Mouse (Mus musculus) forebrain, embryonic 12.5 days (tissue): ENCODE measurements around the gene Usp39. TPM values are rescaled to one million over a fixed set of nuclear protein-coding genes. Genes with fewer than 3 reads are reported as not detected.
A peak's percentile ranks its signal among the peaks of the same experiment; 100 is the strongest.

Experiments used
- ATAC-seq: fragments of 200-750 bp; cut with Nextera tagmentation; 2 replicates; pipeline ENCODE4 v1.8.0; 2017; ENCODE audit warnings: moderate TSS enrichment; ENCODE audit not compliant: low FRiP score
- H3K27ac ChIP-seq: fragments of 300-500 bp; sonication (generic); 2 replicates; pipeline ENCODE4 v1.5.1; 2016; ENCODE audit warnings: mild to moderate bottlenecking
- H3K27me3 ChIP-seq: fragments of 300-500 bp; sonication (generic); 2 replicates; pipeline ENCODE4 v1.6.1; 2016; ENCODE audit warnings: mild to moderate bottlenecking
- H3K36me3 ChIP-seq: fragments of 300-500 bp; sonication (generic); replicated peaks from 2 replicates; pipeline ENCODE4 v1.6.1; 2016; ENCODE audit warnings: mild to moderate bottlenecking
- H3K4me1 ChIP-seq: fragments of 300-500 bp; sonication (generic); 2 replicates; pipeline ENCODE4 v1.6.1; 2016
- H3K4me2 ChIP-seq: fragments of 300-500 bp; sonication (generic); 2 replicates; pipeline ENCODE4 v1.6.1; 2016; ENCODE audit warnings: mild to moderate bottlenecking, moderate library complexity
- H3K4me3 ChIP-seq: fragments of 300-500 bp; sonication (generic); replicated peaks from 2 replicates; pipeline ENCODE4 v1.5.1; 2016; ENCODE audit warnings: mild to moderate bottlenecking
- H3K9ac ChIP-seq: fragments of 300-500 bp; sonication (generic); 2 replicates; pipeline ENCODE4 v1.6.1; 2016; ENCODE audit warnings: mild to moderate bottlenecking
- H3K9me3 ChIP-seq: fragments of 300-500 bp; sonication (generic); 2 replicates; pipeline ENCODE4 v1.6.1; 2016
- WGBS: fragments of 180-500 bp; shearing (Covaris S2); methylation state at CpG from one replicate; pipeline ENCODE4 v1.1.7; 2016; 5-methylcytosine and 5-hydroxymethylcytosine counted together
- polyA plus RNA-seq: library from polyadenylated mRNA; unstranded; fragments of >200 nt; fragmentation: Nextera tagmentation; extraction: Ambion mirVana; gene quantifications from 2 replicates; pipeline ENCODE4 v1.2.1, GENCODE M21; 2016

Gene Usp39
- polyA plus RNA-seq, 1 experiment from 2014 or later = 76.4 TPM

GRCm38 (mm10) chr6:72369557-72369956 lies 24.6 kb upstream of the Usp39 start:
- H3K9ac ChIP-seq = no peak overlapping the region
- ATAC-seq = no peak
- no peaks in the 10 kb centered on the region for H3K9me3 ChIP-seq
- H3K36me3 ChIP-seq = no peaks in the 10 kb centered on the region
- peaks cover 10% of the 10 kb centered on the region; the same call in 1 of the 2 replicates for H3K27me3 ChIP-seq
- 88% methylated on average over 4 of the region's 4 CpGs for WGBS
- no peak overlapping the region for H3K27ac ChIP-seq
- no peak overlapping the region for H3K4me3 ChIP-seq
- H3K4me1 ChIP-seq = no peaks in the 10 kb centered on the region
- H3K4me2 ChIP-seq = no peak overlapping the region

- H3K36me3 ChIP-seq = no peaks in the 10 kb centered on the region
- H3K9ac ChIP-seq = no peak overlapping the region
- no peak for ATAC-seq
- H3K4me3 ChIP-seq = no peak overlapping the region
- 72% methylated on average over 4 of the region's 4 CpGs for WGBS
- no peak overlapping the region for H3K27ac ChIP-seq
- H3K27me3 ChIP-seq = peaks cover 10% of the 10 kb centered on the region; the same call in 1 of the 2 replicates
- H3K4me2 ChIP-seq = no peak overlapping the region
- H3K4me1 ChIP-seq = 0 out of 2 replicates have a peak, but pooled peaks cover 4% of the 10 kb centered on the region
- H3K9me3 ChIP-seq = no peaks in the 10 kb centered on the region
Observed at GRCm38 (mm10) chr6:72367460-72367974, 22.5 kb upstream of the Usp39 start.

GRCm38 (mm10) chr6:72366844-72367443 lies 22.0 kb upstream of the Usp39 start, which contains the start of gene Rnf181:
Rnf181 (minus strand) TSS chr6:72366956.
- H3K27me3 ChIP-seq = peaks cover 6% of the 10 kb centered on the region; the same call in 1 of the 2 replicates
- H3K4me1 ChIP-seq = 0 out of 2 replicates have a peak, but pooled peaks cover 4% of the 10 kb centered on the region
- no peak within 1 kb of the TSS for H3K4me3 ChIP-seq
- H3K4me2 ChIP-seq = no peak within 1 kb of the TSS
- 78% methylated on average over 4 of the region's 4 CpGs for WGBS
- no peaks in the 10 kb centered on the region for H3K36me3 ChIP-seq
- no peaks in the 10 kb centered on the region for H3K9me3 ChIP-seq
- no peak within 1 kb of the TSS for H3K27ac ChIP-seq
- ATAC-seq = no peak
- H3K9ac ChIP-seq = no peak within 1 kb of the TSS

GRCm38 (mm10) chr6:72366304-72366703 lies 21.3 kb upstream of the Usp39 start:
- no peak overlapping the region for H3K4me3 ChIP-seq
- no peak for ATAC-seq
- no peak overlapping the region for H3K27ac ChIP-seq
- H3K36me3 ChIP-seq = no peaks in the 10 kb centered on the region
- peaks cover 6% of the 10 kb centered on the region; the same call in 1 of the 2 replicates for H3K27me3 ChIP-seq
- no peaks in the 10 kb centered on the region for H3K9me3 ChIP-seq
- no peak overlapping the region for H3K4me2 ChIP-seq
- WGBS = 60% methylated on average over 3 of the region's 3 CpGs
- peaks cover 10% of the 10 kb centered on the region for H3K4me1 ChIP-seq
- H3K9ac ChIP-seq = no peak overlapping the region

- Histone ChIP-seq H3K4me2 (no peak overlapping the region), H3K4me1 (peaks cover 18% of the 10 kb centered on the region), H3K4me3 (no peak overlapping the region), H3K27me3 (peaks cover 6% of the 10 kb centered on the region; the same call in 1 of the 2 replicates), H3K9ac (no peak overlapping the region), H3K36me3 (peaks cover 7% of the 10 kb centered on the region), H3K9me3 (no peaks in the 10 kb centered on the region), H3K27ac (no peak overlapping the region)
- WGBS = 77% methylated on average over 6 of the region's 6 CpGs
- ATAC-seq = no peak
Observed at GRCm38 (mm10) chr6:72364985-72365384, 20.0 kb upstream of the Usp39 start.

GRCm38 (mm10) chr6:72364009-72364408 lies 19.0 kb upstream of the Usp39 start:
- Histone ChIP-seq H3K4me3 (no peak overlapping the region), H3K4me2 (no peak overlapping the region), H3K27me3 (peaks cover 6% of the 10 kb centered on the region; the same call in 1 of the 2 replicates), H3K27ac (no peak overlapping the region), H3K4me1 (peaks cover 18% of the 10 kb centered on the region), H3K9me3 (no peaks in the 10 kb centered on the region), H3K9ac (no peak overlapping the region), H3K36me3 (peaks cover 16% of the 10 kb centered on the region)
- no peak for ATAC-seq
- WGBS = 43% methylated on average over 7 of the region's 7 CpGs

GRCm38 (mm10) chr6:72362132-72363028 lies 17.4 kb upstream of the Usp39 start:
- Histone ChIP-seq H3K9me3 (no peaks in the 10 kb centered on the region), H3K27ac (peak overlapping the region; percentile 80), H3K27me3 (peaks cover 4% of the 10 kb centered on the region; the same call in 1 of the 2 replicates), H3K36me3 (peaks cover 29% of the 10 kb centered on the region), H3K9ac (peak overlapping the region; percentile 67), H3K4me3 (peak overlapping the region; percentile 75), H3K4me1 (peaks cover 18% of the 10 kb centered on the region), H3K4me2 (peak overlapping the region; percentile 81)
- WGBS = under 1% methylated on average over 42 of the region's 42 CpGs
- peak; percentile 99 for ATAC-seq

- Histone ChIP-seq H3K4me1 (peaks cover 22% of the 10 kb centered on the region), H3K4me2 (peak overlapping the region; percentile 81), H3K36me3 (peaks cover 29% of the 10 kb centered on the region), H3K27ac (no peak overlapping the region), H3K4me3 (peak overlapping the region; percentile 75), H3K9me3 (no peaks in the 10 kb centered on the region), H3K27me3 (0 out of 2 replicates have a peak, but pooled peaks cover 3% of the 10 kb centered on the region), H3K9ac (peak overlapping the region; percentile 67; the same call in 1 of the 2 replicates)
- ATAC-seq = no peak
- WGBS = 78% methylated on average over 5 of the region's 5 CpGs
Observed at GRCm38 (mm10) chr6:72361121-72361551, 16.2 kb upstream of the Usp39 start.

GRCm38 (mm10) chr6:72360599-72360935 lies 15.6 kb upstream of the Usp39 start:
- 83% methylated on average over 7 of the region's 7 CpGs for WGBS
- Histone ChIP-seq H3K27ac (no peak overlapping the region), H3K4me1 (peaks cover 27% of the 10 kb centered on the region), H3K36me3 (peaks cover 29% of the 10 kb centered on the region), H3K9ac (no peak overlapping the region), H3K4me3 (no peak overlapping the region), H3K9me3 (no peaks in the 10 kb centered on the region), H3K27me3 (0 out of 2 replicates have a peak, but pooled peaks cover 3% of the 10 kb centered on the region), H3K4me2 (no peak overlapping the region)
- ATAC-seq = no peak

- Histone ChIP-seq H3K9ac (no peak overlapping the region), H3K36me3 (peaks cover 29% of the 10 kb centered on the region), H3K27ac (no peak overlapping the region), H3K4me1 (peaks cover 32% of the 10 kb centered on the region), H3K4me2 (no peak overlapping the region), H3K4me3 (no peak overlapping the region), H3K9me3 (no peaks in the 10 kb centered on the region), H3K27me3 (0 out of 2 replicates have a peak, but pooled peaks cover 3% of the 10 kb centered on the region)
- no peak for ATAC-seq
- WGBS = 87% methylated on average over 11 of the region's 11 CpGs
Observed at GRCm38 (mm10) chr6:72359891-72360598, 15.1 kb upstream of the Usp39 start.

GRCm38 (mm10) chr6:72359343-72359742 lies 14.4 kb upstream of the Usp39 start:
- H3K36me3 ChIP-seq = peaks cover 29% of the 10 kb centered on the region

More at GRCm38 (mm10) chr6:72359343-72359742, 14.4 kb upstream of the Usp39 start:
- H3K27ac ChIP-seq = no peak overlapping the region
- 66% methylated on average over 2 of the region's 2 CpGs for WGBS
- H3K9ac ChIP-seq = no peak overlapping the region
- peaks cover 39% of the 10 kb centered on the region for H3K4me1 ChIP-seq
- H3K9me3 ChIP-seq = no peaks in the 10 kb centered on the region
- ATAC-seq = no peak
- H3K27me3 ChIP-seq = no peaks in the 10 kb centered on the region
- no peak overlapping the region for H3K4me3 ChIP-seq
- no peak overlapping the region for H3K4me2 ChIP-seq
